Mouse (Mus musculus) intestine, postnatal 0 days (tissue): ENCODE measurements around the gene Fam76a. TPM values are rescaled to one million over a fixed set of nuclear protein-coding genes. Genes with fewer than 3 reads are reported as not detected.

Experiments
- ATAC-seq: fragments of 200-750 bp; cut with Nextera tagmentation; 2 replicates; pipeline ENCODE4 v1.8.0; 2017; ENCODE audit warnings: mild to moderate bottlenecking, moderate TSS enrichment, moderate library complexity
- H3K27ac ChIP-seq: fragments of 300-500 bp; sonication (generic); 2 replicates; pipeline ENCODE4 v1.5.1; 2014; ENCODE audit warnings: mild to moderate bottlenecking, low read depth, low read length, moderate library complexity
- H3K27me3 ChIP-seq: fragments of 300-500 bp; sonication (generic); replicated peaks from 2 replicates; pipeline ENCODE4 v1.6.1; 2014; ENCODE audit warnings: low read length, mixed read lengths; ENCODE audit not compliant: control insufficient read depth, insufficient read depth
- H3K36me3 ChIP-seq: fragments of 300-500 bp; sonication (generic); 2 replicates; pipeline ENCODE4 v1.6.1; 2014; ENCODE audit warnings: mild to moderate bottlenecking, moderate library complexity; ENCODE audit not compliant: control insufficient read depth, insufficient read depth
- H3K4me1 ChIP-seq: fragments of 300-500 bp; sonication (generic); replicated peaks from 2 replicates; pipeline ENCODE4 v1.6.1; 2014; ENCODE audit warnings: antibody characterized with exemption, low read length, mixed read lengths; ENCODE audit not compliant: control insufficient read depth, insufficient read depth
- H3K4me2 ChIP-seq: fragments of 300-500 bp; sonication (generic); replicated peaks from 2 replicates; pipeline ENCODE4 v1.6.1; 2014; ENCODE audit warnings: low read depth, mild to moderate bottlenecking, moderate library complexity
- H3K4me3 ChIP-seq: fragments of 300-500 bp; sonication (generic); 2 replicates; pipeline ENCODE4 v1.5.1; 2014; ENCODE audit warnings: low read depth, low read length
- H3K9ac ChIP-seq: fragments of 300-500 bp; sonication (generic); 2 replicates; pipeline ENCODE4 v1.6.1; 2014; ENCODE audit warnings: mild to moderate bottlenecking, low read depth, low read length
- H3K9me3 ChIP-seq: fragments of 300-500 bp; sonication (generic); 2 replicates; pipeline ENCODE4 v1.6.1; 2016; ENCODE audit warnings: mixed run types; ENCODE audit not compliant: control insufficient read depth
- CTCF ChIP-seq: sonication (generic); IDR thresholded peaks from 2 replicates; pipeline ENCODE4 v1.5.1; 2016; ENCODE audit warnings: low read depth, mild to moderate bottlenecking, control low read depth, antibody characterized with exemption, moderate library complexity
- WGBS: fragments of 180-500 bp; shearing (Covaris S2); extraction: QIAGEN DNeasy Blood & Tissue Kit; methylation state at CpG from one replicate; pipeline ENCODE4 v1.1.7; 2014; 5-methylcytosine and 5-hydroxymethylcytosine counted together
- polyA plus RNA-seq: library from polyadenylated mRNA; unstranded; fragments of >200 nt; fragmentation: Nextera tagmentation; extraction: Ambion mirVana; gene quantifications from 2 replicates; pipeline ENCODE4 v1.2.1, GENCODE M21; 2015

Gene Fam76a
- polyA plus RNA-seq, 1 experiment from 2014 or later = 46.5 TPM

GRCm38 (mm10) chr4:132958741-132959678 lies 36.7 kb upstream of the Fam76a start:
- TF ChIP-seq CTCF = 0 out of 2 replicates have a peak, but pooled peaks have one; percentile 13
- 29% methylated on average over 10 of the region's 10 CpGs for WGBS
- Histone ChIP-seq H3K9ac (no peak overlapping the region), H3K27ac (peak overlapping the region; percentile 54), H3K4me1 (peaks cover 2% of the 10 kb centered on the region; the same call in 1 of the 2 replicates), H3K4me2 (peak overlapping the region; percentile 17; the same call in 1 of the 2 replicates), H3K27me3 (no peaks in the 10 kb centered on the region), H3K9me3 (no peaks in the 10 kb centered on the region), H3K36me3 (no peaks in the 10 kb centered on the region), H3K4me3 (no peak overlapping the region)
- no peak for ATAC-seq

- peak; percentile 28; the same call in 1 of the 2 replicates for ATAC-seq
- Histone ChIP-seq H3K27ac (no peak overlapping the region), H3K9me3 (no peaks in the 10 kb centered on the region), H3K4me2 (no peak overlapping the region), H3K4me3 (no peak overlapping the region), H3K4me1 (peaks cover 2% of the 10 kb centered on the region; the same call in 1 of the 2 replicates), H3K27me3 (no peaks in the 10 kb centered on the region), H3K36me3 (no peaks in the 10 kb centered on the region), H3K9ac (no peak overlapping the region)
- WGBS = 11% methylated on average over 2 of the region's 2 CpGs
- TF ChIP-seq CTCF = no peak
These were observed 33.0 kb upstream of the Fam76a start for GRCm38 (mm10) chr4:132955395-132955791.

GRCm38 (mm10) chr4:132954530-132955394 lies 32.4 kb upstream of the Fam76a start:
- 68% methylated on average over 7 of the region's 7 CpGs for WGBS
- Histone ChIP-seq H3K36me3 (no peaks in the 10 kb centered on the region), H3K4me3 (no peak overlapping the region), H3K9me3 (no peaks in the 10 kb centered on the region), H3K4me2 (no peak overlapping the region), H3K27ac (no peak overlapping the region), H3K27me3 (no peaks in the 10 kb centered on the region), H3K4me1 (peaks cover 2% of the 10 kb centered on the region; the same call in 1 of the 2 replicates), H3K9ac (no peak overlapping the region)
- TF ChIP-seq CTCF = no peak
- no peak for ATAC-seq

GRCm38 (mm10) chr4:132950999-132951398 lies 28.6 kb upstream of the Fam76a start:
- TF ChIP-seq CTCF = no peak
- Histone ChIP-seq H3K36me3 (no peaks in the 10 kb centered on the region), H3K9me3 (no peaks in the 10 kb centered on the region), H3K4me2 (no peak overlapping the region), H3K4me3 (no peak overlapping the region), H3K27ac (no peak overlapping the region), H3K9ac (no peak overlapping the region), H3K27me3 (no peaks in the 10 kb centered on the region), H3K4me1 (no peaks in the 10 kb centered on the region; the same call in 1 of the 2 replicates)
- no peak for ATAC-seq
- WGBS = 50% methylated on average over 2 of the region's 2 CpGs

GRCm38 (mm10) chr4:132949882-132950532 lies 27.6 kb upstream of the Fam76a start:
- Histone ChIP-seq H3K4me1 (no peaks in the 10 kb centered on the region), H3K4me3 (0 out of 2 replicates have a peak overlapping the region, but pooled peaks have one; percentile 11), H3K4me2 (peak overlapping the region; percentile 47), H3K27me3 (no peaks in the 10 kb centered on the region), H3K27ac (no peak overlapping the region), H3K36me3 (no peaks in the 10 kb centered on the region), H3K9ac (no peak overlapping the region), H3K9me3 (no peaks in the 10 kb centered on the region)
- no peak for ATAC-seq
- no peak for TF ChIP-seq CTCF
- 32% methylated on average over 24 of the region's 24 CpGs for WGBS
